Mouse (Mus musculus) myocyte (in vitro differentiated cells): ENCODE measurements around the gene Laptm5.

Source experiments
- CEBPB ChIP-seq: IDR thresholded peaks from 2 replicates; pipeline ENCODE4 v1.6.1; 2011; ENCODE audit warnings: mild to moderate bottlenecking, moderate library complexity; ENCODE audit not compliant: poor library complexity, insufficient read depth, severe bottlenecking
- E2F4 ChIP-seq: IDR thresholded peaks from one replicate; pipeline ENCODE4 v1.6.1; 2011; ENCODE audit warnings: mild to moderate bottlenecking, control low read depth, moderate library complexity; ENCODE audit not compliant: insufficient read depth
- MAX ChIP-seq: IDR thresholded peaks from one replicate; pipeline ENCODE4 v1.6.1; 2011; ENCODE audit warnings: low read depth, mild to moderate bottlenecking, control low read depth
- MYOD1 ChIP-seq, 3 experiments: IDR thresholded peaks; one replicate each; pipeline ENCODE4 v1.6.1; 2011; ENCODE audit warnings: control low read depth in 2 of 3, low read depth in 2 of 3, mild to moderate bottlenecking in 2 of 3, moderate library complexity in 1 of 3; ENCODE audit not compliant: insufficient read length in 2 of 3, control insufficient read depth in 1 of 3
- MYOG ChIP-seq, 3 experiments: IDR thresholded peaks; one replicate each; pipeline ENCODE4 v1.6.1; 2011; ENCODE audit warnings: control low read depth in 2 of 3, low read depth in 2 of 3, mild to moderate bottlenecking in 2 of 3; ENCODE audit not compliant: insufficient read length in 2 of 3, control insufficient read depth in 1 of 3, insufficient read depth in 1 of 3
- POLR2A ChIP-seq: IDR thresholded peaks from one replicate; pipeline ENCODE4 v1.6.1; 2011; ENCODE audit warnings: low read depth, mild to moderate bottlenecking, control low read depth, moderate library complexity; ENCODE audit not compliant: insufficient read length
- POLR2AphosphoS2 ChIP-seq: IDR thresholded peaks from one replicate; pipeline ENCODE4 v1.6.1; 2011; ENCODE audit warnings: low read depth, control low read depth; ENCODE audit not compliant: insufficient read length
- REST ChIP-seq: IDR thresholded peaks from one replicate; pipeline ENCODE4 v1.6.1; 2011; ENCODE audit warnings: mild to moderate bottlenecking, control low read depth, moderate library complexity; ENCODE audit not compliant: insufficient read depth, insufficient read length
- SRF ChIP-seq: IDR thresholded peaks from one replicate; pipeline ENCODE4 v1.6.1; 2011; ENCODE audit warnings: low read depth; ENCODE audit not compliant: control insufficient read depth, insufficient read length
- TCF12 ChIP-seq: IDR thresholded peaks from one replicate; pipeline ENCODE4 v1.6.1; 2011; ENCODE audit warnings: mild to moderate bottlenecking, control low read depth; ENCODE audit not compliant: poor library complexity, insufficient read depth, severe bottlenecking
- TCF3 ChIP-seq: IDR thresholded peaks from one replicate; pipeline ENCODE4 v1.6.1; 2011; ENCODE audit warnings: low read depth, control low read depth; ENCODE audit not compliant: insufficient read length
- USF1 ChIP-seq: IDR thresholded peaks from one replicate; pipeline ENCODE4 v1.6.1; 2011; ENCODE audit warnings: low read depth, mild to moderate bottlenecking, control low read depth, moderate library complexity

- no peak for TF ChIP-seq POLR2A
- TF ChIP-seq TCF12: no peak
- TF ChIP-seq MAX: no peak
- TF ChIP-seq CEBPB: no peak
- TF ChIP-seq MYOG (IDR thresholded peaks at IDR 0.05; ENCODE audit: control insufficient read depth in 1 of 3, insufficient read depth in 1 of 3, insufficient read length in 2 of 3, low read depth in 2 of 3): no peak
- no peak for TF ChIP-seq POLR2AphosphoS2
- no peak for TF ChIP-seq E2F4
- no peak for TF ChIP-seq TCF3
- TF ChIP-seq USF1: no peak
- TF ChIP-seq SRF: no peak
- no peak for TF ChIP-seq REST
- no peak for TF ChIP-seq MYOD1 (IDR thresholded peaks at IDR 0.05; ENCODE audit: control insufficient read depth in 1 of 3, insufficient read length in 2 of 3, low read depth in 2 of 3)
Measured at GRCm38 (mm10) chr4:130865901-130866371, 47.0 kb upstream of the Laptm5 start.
